Mouse (Mus musculus) neural tube, embryonic 11.5 days (tissue): ENCODE measurements around the gene Gm28047. TPM values are rescaled to one million over a fixed set of nuclear protein-coding genes. Genes with fewer than 3 reads are reported as not detected.
"Not testable (repeated sequence)": the region's sequence is repeated elsewhere in the genome, so short reads cannot be mapped to it uniquely, and the experiment has no call there.

ENCODE experiments used
- ATAC-seq: fragments of 200-750 bp; cut with Nextera tagmentation; 2 replicates; pipeline ENCODE4 v1.8.0; 2017; ENCODE audit warnings: moderate number of reproducible peaks, mild to moderate bottlenecking, moderate TSS enrichment, moderate library complexity; ENCODE audit not compliant: insufficient read depth, low FRiP score, low TSS enrichment
- DNase-seq: peaks from one replicate; pipeline ENCODE4 v3.0.0-alpha.2; 2015; ENCODE audit warnings: low spot score
- H3K27ac ChIP-seq: fragments of 300-500 bp; sonication (generic); 2 replicates; pipeline ENCODE4 v1.5.1; 2014; ENCODE audit warnings: low read depth, mild to moderate bottlenecking, low read length
- H3K27me3 ChIP-seq: fragments of 300-500 bp; sonication (generic); 2 replicates; pipeline ENCODE4 v1.6.1; 2014; ENCODE audit warnings: mild to moderate bottlenecking, low read length, mixed read lengths; ENCODE audit not compliant: control insufficient read depth, insufficient read depth
- H3K36me3 ChIP-seq: fragments of 300-500 bp; sonication (generic); 2 replicates; pipeline ENCODE4 v1.6.1; 2014; ENCODE audit warnings: mild to moderate bottlenecking, low read length, moderate library complexity, mixed read lengths; ENCODE audit not compliant: control insufficient read depth, insufficient read depth
- H3K4me1 ChIP-seq: fragments of 300-500 bp; sonication (generic); 2 replicates; pipeline ENCODE4 v1.6.1; 2014; ENCODE audit warnings: low read length, mixed read lengths; ENCODE audit not compliant: control insufficient read depth, insufficient read depth
- H3K4me2 ChIP-seq: fragments of 300-500 bp; sonication (generic); 2 replicates; pipeline ENCODE4 v1.6.1; 2014; ENCODE audit warnings: low read depth, mild to moderate bottlenecking, moderate library complexity
- H3K4me3 ChIP-seq: fragments of 300-500 bp; sonication (generic); 2 replicates; pipeline ENCODE4 v1.5.1; 2014; ENCODE audit warnings: low read depth, low read length
- H3K9ac ChIP-seq: fragments of 300-500 bp; sonication (generic); 2 replicates; pipeline ENCODE4 v1.6.1; 2014; ENCODE audit warnings: mild to moderate bottlenecking, low read length
- H3K9me3 ChIP-seq: fragments of 300-500 bp; sonication (generic); 2 replicates; pipeline ENCODE4 v1.6.1; 2016; ENCODE audit warnings: low read length; ENCODE audit not compliant: control insufficient read depth
- WGBS: fragments of 180-500 bp; shearing (Covaris S2); extraction: QIAGEN DNeasy Blood & Tissue Kit; methylation state at CpG from one replicate; pipeline ENCODE4 v1.1.7; 2014; 5-methylcytosine and 5-hydroxymethylcytosine counted together
- polyA plus RNA-seq: library from polyadenylated mRNA; unstranded; fragments of >200 nt; fragmentation: Nextera tagmentation; extraction: Ambion mirVana; gene quantifications from 2 replicates; pipeline ENCODE4 v1.2.1, GENCODE M21; 2014

The Gm28047 gene
- polyA plus RNA-seq, 1 experiment from 2014 or later, result not detected

GRCm38 (mm10) chr15:102608586-102608985 is 16.3 kb downstream of the Gm28047 start:
- H3K4me3 ChIP-seq, H3K27me3 ChIP-seq, H3K4me2 ChIP-seq, H3K9ac ChIP-seq, H3K36me3 ChIP-seq, H3K27ac ChIP-seq, H3K9me3 ChIP-seq, H3K4me1 ChIP-seq, ATAC-seq, DNase-seq: not testable (repeated sequence)
- 77% methylated on average over 1 of the region's 1 CpGs for WGBS

DNA sequence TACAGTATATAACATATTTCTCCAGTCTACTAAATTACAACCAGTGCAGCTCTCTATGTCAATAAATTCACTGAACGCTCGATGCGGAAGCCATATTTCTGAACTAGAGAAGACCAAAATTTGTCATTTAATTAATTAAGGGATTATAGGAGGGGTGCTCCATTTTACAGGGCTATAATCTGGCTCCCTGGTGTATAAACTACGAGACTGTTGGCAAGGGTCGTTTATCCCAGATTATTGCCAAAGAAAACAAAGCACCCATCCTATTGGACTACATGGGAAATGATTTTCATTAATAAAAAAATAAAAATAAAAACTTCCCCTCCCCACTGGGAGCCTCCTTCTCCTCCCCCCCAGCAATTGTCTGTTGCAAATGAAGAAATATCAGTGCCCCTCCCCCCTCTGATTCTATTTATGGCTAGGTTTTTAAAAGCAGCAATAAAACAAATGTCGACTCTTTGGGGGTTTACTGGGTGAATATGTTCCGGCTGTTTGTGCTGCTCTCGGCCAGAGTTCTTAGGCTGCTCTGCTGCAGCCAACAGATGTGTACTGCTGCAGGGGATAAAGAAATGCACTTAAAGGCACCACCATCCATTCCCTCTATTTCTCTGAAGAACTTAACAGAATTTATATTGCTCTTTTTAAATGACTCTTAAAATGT is 30.7 kb downstream of the Gm28047 start:
- ATAC-seq, result no peak
- H3K27ac ChIP-seq, result no peak overlapping the region
- H3K36me3 ChIP-seq, result no peaks in the 10 kb centered on the region
- DNase-seq, result no peak
- no peak overlapping the region for H3K9ac ChIP-seq
- 43% methylated on average over 8 of the region's 8 CpGs for WGBS
- H3K4me1 ChIP-seq, result peaks cover 3% of the 10 kb centered on the region; the same call in 1 of the 2 replicates
- no peaks in the 10 kb centered on the region for H3K9me3 ChIP-seq
- no peak overlapping the region for H3K4me2 ChIP-seq
- H3K4me3 ChIP-seq, result no peak overlapping the region
- no peaks in the 10 kb centered on the region for H3K27me3 ChIP-seq

DNA sequence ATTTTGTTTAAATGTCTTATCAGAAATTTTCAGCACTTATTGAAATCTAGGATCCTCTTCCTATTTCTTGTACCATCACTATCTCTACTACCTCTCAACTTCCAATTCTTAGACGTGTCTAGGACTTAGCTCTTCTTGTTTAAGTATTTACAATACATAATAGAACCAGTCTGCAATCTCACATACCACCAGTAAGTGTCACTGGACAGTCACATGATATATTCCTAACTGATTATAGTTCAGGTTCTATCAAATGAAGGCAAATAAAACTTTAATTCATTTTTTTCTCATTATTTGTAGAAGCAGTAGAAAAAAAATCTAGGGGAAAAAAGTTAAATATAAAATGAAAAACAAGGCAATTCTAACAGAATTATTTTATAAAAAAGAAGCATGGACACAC is 32.2 kb downstream of the Gm28047 start:
- no peak for DNase-seq
- Histone ChIP-seq H3K9me3 (no peaks in the 10 kb centered on the region), H3K4me3 (no peak overlapping the region), H3K27ac (no peak overlapping the region), H3K4me2 (no peak overlapping the region), H3K9ac (no peak overlapping the region), H3K36me3 (no peaks in the 10 kb centered on the region), H3K4me1 (peaks cover 3% of the 10 kb centered on the region; the same call in 1 of the 2 replicates), H3K27me3 (no peaks in the 10 kb centered on the region)
- ATAC-seq, result no peak
- 65% methylated on average over 1 of the region's 1 CpGs for WGBS

- Histone ChIP-seq H3K27ac (no peak overlapping the region), H3K36me3 (no peaks in the 10 kb centered on the region), H3K9me3 (no peaks in the 10 kb centered on the region), H3K27me3 (no peaks in the 10 kb centered on the region), H3K4me2 (no peak overlapping the region), H3K4me3 (no peak overlapping the region), H3K9ac (no peak overlapping the region), H3K4me1 (peaks cover 3% of the 10 kb centered on the region; the same call in 1 of the 2 replicates)
- DNase-seq, result no peak
- ATAC-seq, result no peak
- WGBS, result 98% methylated on average over 1 of the region's 1 CpGs
Observed at GRCm38 (mm10) chr15:102590567-102590966, 34.3 kb downstream of the Gm28047 start.

GRCm38 (mm10) chr15:102589826-102590225 is 35.0 kb downstream of the Gm28047 start:
- no peaks in the 10 kb centered on the region for H3K36me3 ChIP-seq
- H3K27ac ChIP-seq, result no peak overlapping the region
- ATAC-seq (no peak), DNase-seq (no peak)
- H3K27me3 ChIP-seq, result no peaks in the 10 kb centered on the region
- peaks cover 3% of the 10 kb centered on the region; the same call in 1 of the 2 replicates for H3K4me1 ChIP-seq
- H3K9me3 ChIP-seq, result no peaks in the 10 kb centered on the region
- H3K4me2 ChIP-seq, result no peak overlapping the region
- H3K9ac ChIP-seq, result no peak overlapping the region
- WGBS, result 92% methylated on average over 8 of the region's 8 CpGs
- no peak overlapping the region for H3K4me3 ChIP-seq

- Histone ChIP-seq H3K9me3 (no peaks in the 10 kb centered on the region), H3K27me3 (no peaks in the 10 kb centered on the region), H3K4me2 (no peak overlapping the region), H3K9ac (no peak overlapping the region), H3K36me3 (no peaks in the 10 kb centered on the region), H3K4me1 (peaks cover 3% of the 10 kb centered on the region; the same call in 1 of the 2 replicates), H3K4me3 (no peak overlapping the region), H3K27ac (no peak overlapping the region)
- DNase-seq (no peak), ATAC-seq (no peak)
- WGBS, result 77% methylated on average over 5 of the region's 5 CpGs
Observed at GRCm38 (mm10) chr15:102585501-102585900, 39.4 kb downstream of the Gm28047 start.

DNA sequence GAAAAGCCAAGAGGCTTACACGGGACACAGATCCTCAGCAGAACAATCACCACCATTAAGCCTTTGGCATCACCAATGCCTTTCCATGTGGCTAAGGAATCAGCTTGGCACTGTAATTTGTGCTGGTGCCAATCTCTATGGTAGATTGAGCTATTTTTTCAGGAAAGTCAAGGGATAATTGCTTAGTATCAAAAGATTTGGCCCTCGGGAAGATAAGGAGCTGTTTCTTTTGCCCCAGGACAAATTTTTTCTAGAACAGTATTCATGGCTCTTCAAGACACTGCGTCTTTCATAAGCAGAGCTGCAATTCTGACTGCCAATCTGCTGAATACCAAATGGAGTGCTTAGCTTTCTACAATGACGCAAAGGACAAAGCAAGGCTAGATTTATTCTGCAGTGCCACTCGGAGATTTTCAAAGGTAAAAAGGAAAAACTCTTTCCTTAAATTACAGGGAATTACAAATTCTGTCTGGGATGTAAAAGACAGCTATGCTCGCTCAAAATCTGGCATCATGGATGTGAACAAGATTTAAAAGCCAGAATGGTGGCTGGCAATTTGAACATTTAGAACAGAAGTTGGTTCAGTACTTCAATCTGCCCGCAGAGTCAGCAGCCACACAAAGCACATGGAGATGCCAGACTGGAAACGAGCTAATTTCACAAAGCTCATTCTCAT is 41.0 kb downstream of the Gm28047 start:
- Histone ChIP-seq H3K4me1 (peaks cover 3% of the 10 kb centered on the region; the same call in 1 of the 2 replicates), H3K36me3 (no peaks in the 10 kb centered on the region), H3K4me3 (no peak overlapping the region), H3K27me3 (no peaks in the 10 kb centered on the region), H3K9ac (no peak overlapping the region), H3K27ac (peak overlapping the region; percentile 60; the same call in 1 of the 2 replicates), H3K9me3 (no peaks in the 10 kb centered on the region), H3K4me2 (no peak overlapping the region)
- 44% methylated on average over 8 of the region's 8 CpGs for WGBS
- ATAC-seq (no peak), DNase-seq (no peak)

DNA sequence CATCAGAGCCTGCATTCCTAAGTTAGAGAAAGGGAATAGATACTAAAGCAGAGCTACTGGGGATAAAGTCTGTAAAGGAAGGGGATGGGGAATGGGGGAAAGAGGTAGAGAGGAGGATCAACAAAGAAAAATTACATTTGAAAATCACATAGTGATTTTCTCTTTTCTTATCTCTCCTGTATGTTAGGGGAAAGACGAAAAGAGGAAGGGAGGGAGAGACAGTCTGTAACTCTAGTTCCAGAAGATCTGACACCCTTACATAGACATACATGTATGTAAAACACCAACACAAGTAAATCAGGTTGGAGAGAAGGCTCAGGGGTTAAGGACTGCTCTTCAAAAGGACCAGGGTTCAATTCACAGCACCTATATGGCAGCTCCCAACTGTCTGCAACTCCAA is 43.7 kb downstream of the Gm28047 start:
- no peaks in the 10 kb centered on the region for H3K9me3 ChIP-seq
- no peaks in the 10 kb centered on the region for H3K27me3 ChIP-seq
- no peak for DNase-seq
- H3K36me3 ChIP-seq, result no peaks in the 10 kb centered on the region
- no peak overlapping the region for H3K4me2 ChIP-seq
- 100% methylated on average over 1 of the region's 1 CpGs for WGBS
- no peak overlapping the region for H3K4me3 ChIP-seq
- H3K27ac ChIP-seq, result no peak overlapping the region
- peaks cover 3% of the 10 kb centered on the region; the same call in 1 of the 2 replicates for H3K4me1 ChIP-seq
- no peak overlapping the region for H3K9ac ChIP-seq
- ATAC-seq, result no peak

- H3K4me2 ChIP-seq, result no peak overlapping the region
- WGBS, result 94% methylated on average over 2 of the region's 2 CpGs
- no peak overlapping the region for H3K27ac ChIP-seq
- no peaks in the 10 kb centered on the region for H3K4me1 ChIP-seq
- no peaks in the 10 kb centered on the region for H3K27me3 ChIP-seq
- no peak overlapping the region for H3K4me3 ChIP-seq
- no peak for DNase-seq
- ATAC-seq, result no peak
- H3K36me3 ChIP-seq, result no peaks in the 10 kb centered on the region
- H3K9ac ChIP-seq, result no peak overlapping the region
- no peaks in the 10 kb centered on the region for H3K9me3 ChIP-seq
Observed at GRCm38 (mm10) chr15:102578351-102578750, 46.5 kb downstream of the Gm28047 start.
